Mouse (Mus musculus): ENCODE data around the gene Anapc1. TPM values are rescaled to one million over a fixed set of nuclear protein-coding genes. Genes with fewer than 3 reads are reported as not detected.

Anapc1 gene
- 18.8 and 20.0 TPM in 2 replicates for polyA plus RNA-seq (2012; rRNA removed)

DNA sequence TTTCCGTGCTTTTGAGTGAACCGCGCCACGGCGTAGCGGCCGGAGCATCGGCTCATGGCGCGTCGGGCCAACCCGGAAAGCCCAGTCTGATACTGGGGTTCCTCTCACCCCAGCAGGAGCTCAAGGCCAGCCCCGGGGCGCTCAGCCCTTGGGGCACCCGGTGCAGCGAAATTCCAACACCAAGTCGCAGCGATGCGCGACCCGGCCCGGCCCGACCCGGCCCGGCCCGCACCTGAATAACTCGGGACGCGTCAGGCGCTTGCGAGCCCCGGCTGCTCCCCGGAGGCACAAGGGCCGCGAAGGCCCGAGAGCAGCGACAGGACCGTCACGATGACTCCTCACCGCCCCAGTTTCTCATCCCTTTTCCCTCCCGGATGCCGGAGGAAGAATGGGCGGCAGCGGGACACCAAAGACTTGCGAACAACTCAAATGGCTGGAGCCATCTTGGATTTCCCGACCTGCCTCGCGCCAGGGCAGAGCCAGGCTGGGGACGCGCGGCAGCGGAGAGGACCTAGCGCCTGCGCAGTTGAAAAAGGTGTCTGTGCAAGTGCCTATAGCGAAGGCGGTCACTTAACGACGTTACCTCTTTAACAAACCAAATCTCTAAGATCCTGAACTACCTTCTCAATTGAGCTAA is at the start of gene Anapc1:
Anapc1 (minus strand) TSS at position 471 of the 637 bp plus-strand sequence.

DNA sequence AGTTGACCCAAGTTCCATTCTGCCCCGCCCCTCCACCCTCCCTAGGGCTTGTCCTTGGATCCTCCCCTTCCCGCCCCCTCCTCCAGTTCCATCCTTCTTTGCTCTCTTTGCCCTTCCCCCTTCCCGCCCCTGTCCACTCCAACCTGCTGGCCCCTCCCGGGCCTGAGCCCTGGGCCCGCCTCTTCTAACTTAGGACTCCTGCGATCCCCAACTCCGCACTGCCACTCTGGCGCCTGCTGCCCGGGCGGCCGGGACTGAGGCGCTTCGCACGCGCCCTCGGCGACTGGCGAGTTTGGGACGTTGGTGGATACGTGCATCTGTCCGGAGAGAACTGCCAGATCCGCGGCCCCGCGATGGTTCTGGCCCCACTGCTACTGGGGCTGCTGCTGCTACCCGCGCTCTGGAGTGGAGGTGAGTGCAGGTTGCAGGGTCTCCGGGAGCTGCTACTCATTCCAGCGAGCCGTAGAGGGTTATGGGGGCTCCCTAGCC is 11.5 kb upstream of the Anapc1 start, which contains the start of gene Mertk:
Mertk (plus strand) TSS at position 264 of the 489 bp plus-strand sequence.

DNA sequence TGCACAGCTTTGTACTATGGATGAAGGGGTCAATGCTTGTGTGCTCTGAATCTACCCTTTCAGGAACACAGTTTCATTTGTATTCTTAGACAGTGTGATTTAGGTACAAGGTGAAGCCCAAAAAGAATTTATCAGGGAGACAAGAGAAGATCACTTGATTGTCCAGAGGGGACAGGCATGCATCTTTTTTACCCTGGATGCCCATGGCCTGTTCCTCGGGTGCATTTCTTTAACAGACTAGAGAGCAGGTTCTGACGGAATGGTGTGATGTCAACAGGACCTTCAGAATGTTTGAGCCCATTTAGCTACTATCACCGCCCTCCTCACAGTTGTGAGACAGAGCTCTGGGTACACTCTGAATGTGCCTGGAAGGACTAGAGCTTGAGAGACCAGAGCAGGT is 96.3 kb downstream of the Anapc1 start, which contains the start of gene Spdye4c:
Spdye4c (plus strand) TSS at position 301 of the 400 bp plus-strand sequence.

Other genes with a start within 250 kb of the Anapc1 start
- gene Spdye4c, start 96.2 kb downstream of the Anapc1 start, polyA plus RNA-seq (2012; rRNA removed), result not detected in 2 replicates
- gene Mertk, start 11.6 kb upstream of the Anapc1 start, polyA plus RNA-seq (2012; rRNA removed), result 3.3 and 3.9 TPM in 2 replicates
- 4.1 and 5.1 TPM in 2 replicates for gene Tmem87b, start 130.7 kb upstream of the Anapc1 start, polyA plus RNA-seq (2012; rRNA removed)
- gene Fbln7, start 175.6 kb upstream of the Anapc1 start, polyA plus RNA-seq (2012; rRNA removed), result 0.18 and 0.21 TPM in 2 replicates